In the genomic region with DNA sequence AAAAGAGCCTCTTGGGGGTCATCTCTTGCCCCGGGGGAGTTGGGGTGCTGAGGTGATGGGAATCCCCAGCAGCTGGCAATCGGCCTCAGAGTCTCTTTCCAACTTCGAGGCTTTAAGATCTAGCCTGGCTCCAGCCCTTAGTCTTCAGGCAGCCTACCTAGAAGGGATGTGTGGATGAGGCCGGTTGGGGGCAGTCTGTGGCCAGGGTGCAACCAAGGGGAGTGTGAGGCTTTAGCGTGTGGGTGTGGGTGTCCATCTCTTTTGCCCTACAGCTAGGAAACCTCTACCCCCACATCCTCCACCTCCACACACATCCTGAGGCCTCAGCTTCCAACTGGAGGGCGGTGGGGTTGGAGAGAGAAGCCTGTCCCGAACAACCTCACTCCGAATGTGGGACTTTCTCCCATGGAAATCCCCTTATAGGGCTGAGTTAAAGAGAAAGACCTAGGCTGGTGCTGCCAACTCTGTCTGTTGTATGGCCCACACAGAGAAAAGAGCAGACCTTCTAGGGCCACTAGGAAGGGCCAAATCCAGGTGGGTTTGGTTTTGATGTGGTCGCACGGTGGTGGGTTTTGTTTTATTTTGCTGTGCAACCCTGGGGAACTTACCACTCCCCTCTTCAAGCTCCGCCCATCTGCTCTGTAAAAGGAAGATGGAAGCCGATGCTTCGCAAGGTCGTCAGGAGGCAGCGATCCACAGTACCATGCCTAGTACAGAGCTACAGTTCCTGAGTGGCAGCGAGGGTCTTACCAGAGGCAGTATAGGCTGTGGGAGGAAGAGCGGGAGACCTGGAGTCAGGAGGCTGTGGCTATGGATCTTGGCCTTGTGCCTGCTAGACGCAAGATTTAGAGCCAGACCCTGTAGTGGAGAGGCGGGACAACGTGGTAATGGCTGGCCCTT, we compare ENCODE assay signal across 9 mouse cellular contexts. TPM values are rescaled to one million over a fixed set of nuclear protein-coding genes. Genes with fewer than 3 reads are reported as not detected.
DNase-seq lines count a peak whose midpoint lies in the region; ATAC-seq lines count a peak whose summit lies in the region.
"Had no signal": no experiment of that assay in that cellular context is flagged by ENCODE, and none has a peak within 500 bp of the region (broad histone marks: within the 10 kb centered on the region; RNA-seq: fewer than 3 reads in every experiment).

No protein-coding gene starts in this region.

- DNase-seq in lung, postnatal 10 days, result peak; percentile 58
- no peak for DNase-seq in lung, postnatal 36 days
- peak; percentile 48 for DNase-seq in heart, postnatal 4 days
- DNase-seq in spleen, postnatal 14 days (ENCODE audit: low spot score in 2 of 2), result no peak
- no peak for DNase-seq in adipocyte (ENCODE audit: low spot score)
- DNase-seq: adrenal gland, postnatal 36 days had no signal

- H3K36me3 ChIP-seq in embryonic facial prominence, embryonic 13.5 days, result no peaks in the 10 kb centered on the region
- H3K36me3 ChIP-seq in stomach, embryonic 14.5 days (ENCODE audit: control insufficient read depth, insufficient read depth, low read length), result no peaks in the 10 kb centered on the region

- H3K4me1 ChIP-seq in embryonic facial prominence, embryonic 13.5 days, result peaks cover 35% of the 10 kb centered on the region
- peaks cover 19% of the 10 kb centered on the region for H3K4me1 ChIP-seq in stomach, embryonic 14.5 days (ENCODE audit: control insufficient read depth, insufficient read depth, low read length)

- no peak overlapping the region for H3K9ac ChIP-seq in embryonic facial prominence, embryonic 13.5 days
- H3K9ac ChIP-seq in stomach, embryonic 14.5 days (replicated peaks; ENCODE audit: low read depth, low read length), result no peak overlapping the region

- H3K9me3 ChIP-seq in embryonic facial prominence, embryonic 13.5 days, result no peaks in the 10 kb centered on the region
- no peaks in the 10 kb centered on the region for H3K9me3 ChIP-seq in stomach, embryonic 14.5 days (ENCODE audit: control insufficient read depth, low read depth, low read length)

- WGBS in embryonic facial prominence, embryonic 13.5 days, result 25% methylated on average over 20 of the region's 20 CpGs
- WGBS in stomach, embryonic 14.5 days, result 44% methylated on average over 20 of the region's 20 CpGs

- no peak overlapping the region for H3K4me3 ChIP-seq in embryonic facial prominence, embryonic 13.5 days
- H3K4me3 ChIP-seq in stomach, embryonic 14.5 days (ENCODE audit: low read depth, low read length), result no peak overlapping the region
- H3K4me3 ChIP-seq: left cerebral cortex, adult 2 months had no signal

- H3K27ac ChIP-seq in embryonic facial prominence, embryonic 13.5 days, result no peak overlapping the region
- H3K27ac ChIP-seq in stomach, embryonic 14.5 days (ENCODE audit: low read length), result no peak overlapping the region
- H3K27ac ChIP-seq: left cerebral cortex, adult 2 months had no signal

- H3K4me2 ChIP-seq in embryonic facial prominence, embryonic 13.5 days, result peak overlapping the region; percentile 30
- peak overlapping the region; percentile 22; the same call in 1 of the 2 replicates for H3K4me2 ChIP-seq in stomach, embryonic 14.5 days (replicated peaks; ENCODE audit: low read depth, low read length)

- peaks cover 9% of the 10 kb centered on the region for H3K27me3 ChIP-seq in embryonic facial prominence, embryonic 13.5 days
- H3K27me3 ChIP-seq in stomach, embryonic 14.5 days (ENCODE audit: control insufficient read depth, insufficient read depth, low read length), result no peaks in the 10 kb centered on the region

- ATAC-seq in embryonic facial prominence, embryonic 13.5 days (ENCODE audit: insufficient number of reproducible peaks, insufficient read depth, low FRiP score, low TSS enrichment, low read depth), result peak; percentile 21; the same call in 1 of the 2 replicates
- ATAC-seq in stomach, embryonic 14.5 days (ENCODE audit: insufficient number of reproducible peaks, insufficient read depth, low FRiP score, low read depth), result no peak

RNA-seq across cellular contexts. Expression of gene Des, which starts 14.8 kb away (rescaled TPM):
- polyA plus RNA-seq in embryonic facial prominence, embryonic 13.5 days (2015; fragmentation: Nextera tagmentation; extraction: Ambion mirVana), result 9.9 and 13.8 TPM in 2 replicates
- 100 to 1,000 TPM; 742 to 747 TPM for total RNA-seq in heart, postnatal 4 days (2021)
- polyA plus RNA-seq in stomach, embryonic 14.5 days (2014; fragmentation: Nextera tagmentation; extraction: Ambion mirVana), result 43.7 and 51.0 TPM in 2 replicates

RNA-seq across cellular contexts. Expression of gene Dnpep, which starts 27.5 kb away (rescaled TPM):
- polyA plus RNA-seq in embryonic facial prominence, embryonic 13.5 days (2015; fragmentation: Nextera tagmentation; extraction: Ambion mirVana), result 110 and 112 TPM in 2 replicates
- 10 to 100 TPM; 89.5 to 89.8 TPM for total RNA-seq in heart, postnatal 4 days (2021)
- polyA plus RNA-seq in stomach, embryonic 14.5 days (2014; fragmentation: Nextera tagmentation; extraction: Ambion mirVana), result 126 and 127 TPM in 2 replicates

RNA-seq across cellular contexts. Expression of gene Speg, which starts 29.8 kb away (rescaled TPM):
- polyA plus RNA-seq in embryonic facial prominence, embryonic 13.5 days (2015; fragmentation: Nextera tagmentation; extraction: Ambion mirVana), result 16.1 and 17.0 TPM in 2 replicates
- 100 to 1,000 TPM; 121 to 123 TPM for total RNA-seq in heart, postnatal 4 days (2021)
- polyA plus RNA-seq in stomach, embryonic 14.5 days (2014; fragmentation: Nextera tagmentation; extraction: Ambion mirVana), result 53.8 and 54.9 TPM in 2 replicates

Comparison
In these comparisons a context has a peak if more than half of its experiments do, and no peak if none do; other contexts are left out.
1. DNase-seq: peak in lung, postnatal 10 days (single experiment) and heart, postnatal 4 days (single experiment); none in lung, postnatal 36 days (single experiment), spleen, postnatal 14 days (0 of 2) and adipocyte (single experiment).